Mouse (Mus musculus) limb, embryonic 14.5 days (tissue): ENCODE results near the gene Speer4d. TPM values are rescaled to one million over a fixed set of nuclear protein-coding genes. Genes with fewer than 3 reads are reported as not detected.
"Not testable (repeated sequence)": the region's sequence is repeated elsewhere in the genome, so short reads cannot be mapped to it uniquely, and the experiment has no call there.

Experiments
- ATAC-seq: fragments of 200-750 bp; cut with Nextera tagmentation; 2 replicates; pipeline ENCODE4 v1.8.0; 2017; ENCODE audit warnings: low read depth, moderate number of reproducible peaks, moderate TSS enrichment; ENCODE audit not compliant: low FRiP score
- DNase-seq: peaks from one replicate; pipeline ENCODE4 v3.0.0-alpha.2; 2015; ENCODE audit warnings: low spot score
- H3K27ac ChIP-seq: fragments of 300-500 bp; sonication (generic); replicated peaks from 2 replicates; pipeline ENCODE4 v1.5.1; 2014; ENCODE audit warnings: low read depth, mild to moderate bottlenecking, low read length, moderate library complexity, mixed read lengths
- H3K27me3 ChIP-seq: fragments of 300-500 bp; sonication (generic); 2 replicates; pipeline ENCODE4 v1.6.1; 2014; ENCODE audit warnings: low read length, mixed read lengths; ENCODE audit not compliant: control insufficient read depth, insufficient read depth
- H3K36me3 ChIP-seq: fragments of 300-500 bp; sonication (generic); 2 replicates; pipeline ENCODE4 v1.6.1; 2014; ENCODE audit warnings: mild to moderate bottlenecking, low read length, moderate library complexity, mixed read lengths; ENCODE audit not compliant: control insufficient read depth, insufficient read depth
- H3K4me1 ChIP-seq: fragments of 300-500 bp; sonication (generic); 2 replicates; pipeline ENCODE4 v1.6.1; 2014; ENCODE audit warnings: antibody characterized with exemption, low read length, mixed read lengths; ENCODE audit not compliant: control insufficient read depth, insufficient read depth
- H3K4me2 ChIP-seq: fragments of 300-500 bp; sonication (generic); replicated peaks from 2 replicates; pipeline ENCODE4 v1.6.1; 2014; ENCODE audit warnings: low read depth, mild to moderate bottlenecking, low read length, moderate library complexity; ENCODE audit not compliant: severe bottlenecking
- H3K4me3 ChIP-seq: fragments of 300-500 bp; sonication (generic); replicated peaks from 2 replicates; pipeline ENCODE4 v1.5.1; 2014; ENCODE audit warnings: low read length
- H3K9ac ChIP-seq: fragments of 300-500 bp; sonication (generic); 2 replicates; pipeline ENCODE4 v1.6.1; 2014; ENCODE audit warnings: mild to moderate bottlenecking, low read depth, low read length, moderate library complexity; ENCODE audit not compliant: severe bottlenecking
- H3K9me3 ChIP-seq: fragments of 300-500 bp; sonication (generic); 2 replicates; pipeline ENCODE4 v1.6.1; 2016; ENCODE audit warnings: low read length; ENCODE audit not compliant: control insufficient read depth
- WGBS: fragments of 180-500 bp; shearing (Covaris S2); extraction: QIAGEN DNeasy Blood & Tissue Kit; methylation state at CpG from one replicate; pipeline ENCODE4 v1.1.7; 2014; 5-methylcytosine and 5-hydroxymethylcytosine counted together
- polyA plus RNA-seq, 2 experiments: library from polyadenylated mRNA; depleted of rRNA in 1 of 2; stranded (reverse) in 1 of 2; unstranded in 1 of 2; fragments of >200 nt; fragmentation: Nextera tagmentation in 1 of 2; extraction: Ambion mirVana in 1 of 2; gene quantifications; 2 replicates each; pipeline versions ENCODE4 v1.2.1 to v1.2.3; 2012 to 2014

The Speer4d gene
- polyA plus RNA-seq, 2 experiments = not detected

DNA sequence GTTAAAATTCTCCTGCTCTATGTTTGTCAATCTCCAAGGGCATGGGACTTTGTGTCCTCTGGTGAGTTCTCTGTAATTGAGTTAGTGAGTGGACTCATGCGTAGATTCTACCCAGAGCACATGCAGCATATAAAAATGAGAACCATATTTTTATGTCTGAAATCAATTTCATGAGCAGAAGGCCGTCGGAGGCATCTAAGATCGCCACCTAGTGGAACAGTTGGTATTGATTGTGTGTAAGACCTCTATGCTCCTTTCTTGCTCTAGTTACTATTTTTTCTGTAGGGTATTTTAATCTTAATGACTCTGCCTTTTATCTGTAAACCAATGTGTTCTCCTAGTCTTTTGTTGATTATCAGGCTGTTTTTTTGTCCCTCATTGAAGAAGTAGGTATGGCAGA is 18.5 kb upstream of the Speer4d start:
- not testable (repeated sequence) for H3K4me2 ChIP-seq, DNase-seq, H3K9me3 ChIP-seq, H3K27me3 ChIP-seq, H3K9ac ChIP-seq, H3K27ac ChIP-seq, H3K4me1 ChIP-seq, ATAC-seq, H3K4me3 ChIP-seq, H3K36me3 ChIP-seq
- WGBS = 37% methylated on average over 4 of the region's 4 CpGs

GRCm38 (mm10) chr5:15601481-15601880 is 17.4 kb upstream of the Speer4d start:
- not testable (repeated sequence) for H3K9ac ChIP-seq, H3K36me3 ChIP-seq, DNase-seq, H3K4me1 ChIP-seq, H3K4me3 ChIP-seq, H3K27me3 ChIP-seq, ATAC-seq, H3K9me3 ChIP-seq, H3K27ac ChIP-seq, H3K4me2 ChIP-seq
- 58% methylated on average over 5 of the region's 5 CpGs for WGBS

- not testable (repeated sequence) for H3K4me3 ChIP-seq, H3K27me3 ChIP-seq, H3K9ac ChIP-seq, H3K36me3 ChIP-seq, H3K4me2 ChIP-seq, ATAC-seq, H3K4me1 ChIP-seq, DNase-seq, H3K27ac ChIP-seq
- WGBS = 66% methylated on average over 3 of the region's 3 CpGs
- H3K9me3 ChIP-seq = peaks cover 13% of the 10 kb centered on the region
Measured at GRCm38 (mm10) chr5:15601960-15602359, 16.9 kb upstream of the Speer4d start.

DNA sequence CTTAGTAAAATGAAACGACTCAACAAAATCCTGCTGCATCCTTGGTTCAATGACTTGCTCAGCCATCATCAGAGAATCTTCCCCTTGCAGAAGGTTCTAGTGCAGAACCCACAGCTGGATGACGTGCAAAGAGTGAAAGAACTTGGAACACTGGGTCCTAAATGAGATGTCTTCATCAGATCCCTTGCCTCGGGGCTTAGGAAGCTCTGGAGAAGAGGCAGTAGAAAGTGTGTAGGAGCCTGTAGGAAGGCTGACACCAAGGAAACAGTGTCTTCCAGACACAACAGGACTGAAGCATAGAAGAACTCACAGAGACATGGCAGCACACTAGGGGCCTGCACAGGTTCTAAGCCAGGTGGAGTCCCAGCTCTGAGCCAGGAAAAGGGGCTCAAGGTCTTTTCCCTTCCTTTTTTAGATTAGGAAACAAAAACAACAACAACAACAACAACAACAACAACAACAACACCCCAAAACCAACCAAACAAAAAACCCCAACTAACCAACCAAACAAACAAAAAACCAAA is 16.4 kb upstream of the Speer4d start:
- H3K4me1 ChIP-seq, H3K4me3 ChIP-seq, H3K9ac ChIP-seq, DNase-seq, H3K27me3 ChIP-seq, H3K27ac ChIP-seq, ATAC-seq, H3K36me3 ChIP-seq, H3K4me2 ChIP-seq: not testable (repeated sequence)
- H3K9me3 ChIP-seq = peaks cover 13% of the 10 kb centered on the region
- 67% methylated on average over 3 of the region's 3 CpGs for WGBS

DNA sequence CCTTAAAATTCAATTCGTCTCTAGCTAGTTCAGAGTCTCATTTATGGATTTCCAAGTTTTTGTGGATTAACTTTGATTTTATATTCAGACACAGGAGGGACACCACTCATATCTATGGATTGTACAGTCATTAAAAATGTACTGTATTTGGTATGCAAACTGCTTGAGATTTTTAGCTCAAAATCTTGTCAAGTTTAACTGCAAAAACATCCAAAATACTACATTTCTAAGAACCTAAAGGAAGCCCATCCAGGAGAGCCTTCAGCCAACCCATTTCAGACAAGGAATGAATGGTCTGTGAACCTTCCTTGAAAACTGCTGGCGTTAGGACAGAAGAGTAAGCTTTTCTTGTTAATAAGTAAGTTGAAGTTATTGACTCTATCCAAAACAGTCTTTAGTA is 15.9 kb upstream of the Speer4d start:
- H3K9me3 ChIP-seq = peaks cover 13% of the 10 kb centered on the region

GRCm38 (mm10) chr5:15603585-15603984 is 15.3 kb upstream of the Speer4d start:
- not testable (repeated sequence) for H3K9ac ChIP-seq, H3K4me3 ChIP-seq, H3K27ac ChIP-seq, DNase-seq, H3K4me1 ChIP-seq, H3K36me3 ChIP-seq, H3K4me2 ChIP-seq, H3K27me3 ChIP-seq
- peaks cover 13% of the 10 kb centered on the region for H3K9me3 ChIP-seq
- WGBS = 74% methylated on average over 8 of the region's 8 CpGs
- peak; percentile 55; the same call in 1 of the 2 replicates for ATAC-seq

More for the DNA sequence above, 15.9 kb upstream of the Speer4d start:
- H3K9ac ChIP-seq, H3K4me2 ChIP-seq, ATAC-seq, H3K27ac ChIP-seq, H3K36me3 ChIP-seq, H3K4me1 ChIP-seq, H3K4me3 ChIP-seq, DNase-seq, H3K27me3 ChIP-seq: not testable (repeated sequence)
- WGBS = 60% methylated on average over 2 of the region's 2 CpGs

GRCm38 (mm10) chr5:15606677-15607076 is 12.2 kb upstream of the Speer4d start:
- 66% methylated on average over 5 of the region's 6 CpGs for WGBS
- not testable (repeated sequence) for H3K4me2 ChIP-seq, H3K9ac ChIP-seq, H3K36me3 ChIP-seq, H3K27me3 ChIP-seq, DNase-seq, H3K4me1 ChIP-seq, H3K9me3 ChIP-seq, H3K4me3 ChIP-seq, H3K27ac ChIP-seq
- peak; percentile 50; the same call in 1 of the 2 replicates for ATAC-seq

DNA sequence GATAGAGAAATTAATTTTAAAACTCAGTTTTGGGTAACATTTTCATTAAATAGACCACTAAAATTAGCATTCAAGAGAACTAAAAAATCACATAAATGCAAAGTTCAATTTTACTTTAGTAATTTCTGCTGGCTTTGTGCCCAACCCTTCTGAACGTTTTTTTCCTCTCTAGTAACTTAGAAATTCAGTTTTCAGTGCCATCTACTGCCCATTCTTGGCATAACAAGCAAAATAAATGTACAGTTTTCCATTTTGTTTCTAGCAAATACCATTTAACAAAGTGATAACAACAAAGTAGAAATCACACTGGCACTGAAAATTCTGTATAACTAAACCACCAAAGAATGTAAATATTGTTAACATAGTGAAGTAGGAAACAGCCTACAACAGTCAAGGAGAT is 8.2 kb upstream of the Speer4d start:
- peak; percentile 25 for DNase-seq
- H3K4me3 ChIP-seq, H3K27me3 ChIP-seq, H3K9ac ChIP-seq, H3K27ac ChIP-seq, H3K9me3 ChIP-seq, H3K36me3 ChIP-seq, H3K4me1 ChIP-seq, H3K4me2 ChIP-seq, ATAC-seq: not testable (repeated sequence)
- WGBS = 5% methylated on average over 1 of the region's 1 CpGs
